Mouse (Mus musculus) limb, embryonic 15.5 days (tissue): Measurements from ENCODE around the gene March11. TPM values are rescaled to one million over a fixed set of nuclear protein-coding genes. Genes with fewer than 3 reads are reported as not detected.

Source experiments
- ATAC-seq: fragments of 200-750 bp; cut with Nextera tagmentation; 2 replicates; pipeline ENCODE4 v1.8.0; 2017; ENCODE audit warnings: low read depth, moderate TSS enrichment; ENCODE audit not compliant: insufficient number of reproducible peaks, low FRiP score, low TSS enrichment
- H3K27ac ChIP-seq: fragments of 300-500 bp; sonication (generic); 2 replicates; pipeline ENCODE4 v1.5.1; 2015; ENCODE audit warnings: moderate library complexity, mild to moderate bottlenecking, inconsistent platforms
- H3K27me3 ChIP-seq: fragments of 300-500 bp; sonication (generic); 2 replicates; pipeline ENCODE4 v1.6.1; 2015; ENCODE audit warnings: inconsistent platforms
- H3K36me3 ChIP-seq: fragments of 300-500 bp; sonication (generic); 2 replicates; pipeline ENCODE4 v1.6.1; 2015; ENCODE audit warnings: inconsistent platforms
- H3K4me1 ChIP-seq: fragments of 300-500 bp; sonication (generic); 2 replicates; pipeline ENCODE4 v1.6.1; 2015; ENCODE audit warnings: inconsistent platforms
- H3K4me2 ChIP-seq: fragments of 300-500 bp; sonication (generic); 2 replicates; pipeline ENCODE4 v1.6.1; 2015; ENCODE audit warnings: mild to moderate bottlenecking, inconsistent platforms
- H3K4me3 ChIP-seq: fragments of 300-500 bp; sonication (generic); 2 replicates; pipeline ENCODE4 v1.5.1; 2015; ENCODE audit warnings: mild to moderate bottlenecking, inconsistent platforms
- H3K9ac ChIP-seq: fragments of 300-500 bp; sonication (generic); 2 replicates; pipeline ENCODE4 v1.6.1; 2015; ENCODE audit warnings: inconsistent platforms
- H3K9me3 ChIP-seq: fragments of 300-500 bp; sonication (generic); 2 replicates; pipeline ENCODE4 v1.6.1; 2016; ENCODE audit warnings: inconsistent platforms
- WGBS: fragments of 180-500 bp; shearing (Covaris S2); methylation state at CpG from one replicate; pipeline ENCODE4 v1.1.7; 2015; 5-methylcytosine and 5-hydroxymethylcytosine counted together
- polyA plus RNA-seq: library from polyadenylated mRNA; unstranded; fragments of >200 nt; fragmentation: Nextera tagmentation; extraction: Ambion mirVana; gene quantifications from 2 replicates; pipeline ENCODE4 v1.2.1, GENCODE M21; 2015

Gene March11
- polyA plus RNA-seq, 1 experiment from 2014 or later = 0.50 TPM

- no peak overlapping the region for H3K27ac ChIP-seq
- H3K9ac ChIP-seq = no peak overlapping the region
- H3K27me3 ChIP-seq = no peaks in the 10 kb centered on the region
- H3K9me3 ChIP-seq = no peaks in the 10 kb centered on the region
- no peak overlapping the region for H3K4me2 ChIP-seq
- no peaks in the 10 kb centered on the region for H3K36me3 ChIP-seq
- 88% methylated on average over 3 of the region's 3 CpGs for WGBS
- no peak overlapping the region for H3K4me3 ChIP-seq
- H3K4me1 ChIP-seq = no peaks in the 10 kb centered on the region
- no peak for ATAC-seq
Measured at GRCm38 (mm10) chr15:26374946-26375345, 66.1 kb downstream of the March11 start.

- no peak for ATAC-seq
Measured at GRCm38 (mm10) chr15:26377355-26377754, 68.5 kb downstream of the March11 start.

GRCm38 (mm10) chr15:26378879-26379278 lies 70.0 kb downstream of the March11 start:
- no peak for ATAC-seq
- Histone ChIP-seq H3K27me3 (no peaks in the 10 kb centered on the region), H3K27ac (no peak overlapping the region), H3K4me3 (no peak overlapping the region), H3K36me3 (no peaks in the 10 kb centered on the region), H3K9ac (no peak overlapping the region), H3K4me2 (no peak overlapping the region), H3K9me3 (no peaks in the 10 kb centered on the region), H3K4me1 (no peaks in the 10 kb centered on the region)
- 80% methylated on average over 4 of the region's 4 CpGs for WGBS

More at GRCm38 (mm10) chr15:26377355-26377754, 68.5 kb downstream of the March11 start:
- no peak overlapping the region for H3K9ac ChIP-seq
- no peaks in the 10 kb centered on the region for H3K36me3 ChIP-seq
- 38% methylated on average over 2 of the region's 2 CpGs for WGBS
- no peaks in the 10 kb centered on the region for H3K4me1 ChIP-seq
- no peak overlapping the region for H3K4me2 ChIP-seq
- no peak overlapping the region for H3K27ac ChIP-seq
- no peaks in the 10 kb centered on the region for H3K27me3 ChIP-seq
- no peaks in the 10 kb centered on the region for H3K9me3 ChIP-seq
- H3K4me3 ChIP-seq = no peak overlapping the region

GRCm38 (mm10) chr15:26379831-26380230 lies 71.0 kb downstream of the March11 start:
- H3K27ac ChIP-seq = no peak overlapping the region
- H3K9me3 ChIP-seq = no peaks in the 10 kb centered on the region
- no peaks in the 10 kb centered on the region for H3K36me3 ChIP-seq
- H3K4me3 ChIP-seq = no peak overlapping the region
- no peak for ATAC-seq
- H3K4me2 ChIP-seq = no peak overlapping the region
- 70% methylated on average over 3 of the region's 3 CpGs for WGBS
- no peak overlapping the region for H3K9ac ChIP-seq
- H3K4me1 ChIP-seq = no peaks in the 10 kb centered on the region
- no peaks in the 10 kb centered on the region for H3K27me3 ChIP-seq

GRCm38 (mm10) chr15:26380844-26381243 lies 72.0 kb downstream of the March11 start:
- Histone ChIP-seq H3K27ac (no peak overlapping the region), H3K9me3 (no peaks in the 10 kb centered on the region), H3K36me3 (no peaks in the 10 kb centered on the region), H3K4me1 (no peaks in the 10 kb centered on the region), H3K27me3 (no peaks in the 10 kb centered on the region), H3K4me3 (no peak overlapping the region), H3K9ac (no peak overlapping the region), H3K4me2 (no peak overlapping the region)
- WGBS = 78% methylated on average over 1 of the region's 1 CpGs
- ATAC-seq = no peak

- Histone ChIP-seq H3K27me3 (no peaks in the 10 kb centered on the region), H3K9ac (no peak overlapping the region), H3K27ac (no peak overlapping the region), H3K4me3 (no peak overlapping the region), H3K36me3 (no peaks in the 10 kb centered on the region), H3K4me1 (no peaks in the 10 kb centered on the region), H3K9me3 (no peaks in the 10 kb centered on the region), H3K4me2 (no peak overlapping the region)
- WGBS = 68% methylated on average over 9 of the region's 9 CpGs
- ATAC-seq = no peak
Measured at GRCm38 (mm10) chr15:26390001-26390400, 81.2 kb downstream of the March11 start.

GRCm38 (mm10) chr15:26396556-26396955 lies 87.7 kb downstream of the March11 start:
- Histone ChIP-seq H3K27ac (no peak overlapping the region), H3K4me2 (no peak overlapping the region), H3K27me3 (no peaks in the 10 kb centered on the region), H3K36me3 (no peaks in the 10 kb centered on the region), H3K4me1 (no peaks in the 10 kb centered on the region), H3K9ac (no peak overlapping the region), H3K9me3 (no peaks in the 10 kb centered on the region), H3K4me3 (no peak overlapping the region)
- WGBS = 83% methylated on average over 2 of the region's 2 CpGs
- no peak for ATAC-seq

GRCm38 (mm10) chr15:26425284-26425683 lies 116.4 kb downstream of the March11 start:
- Histone ChIP-seq H3K36me3 (no peaks in the 10 kb centered on the region), H3K9me3 (no peaks in the 10 kb centered on the region), H3K27me3 (no peaks in the 10 kb centered on the region), H3K4me1 (no peaks in the 10 kb centered on the region), H3K9ac (no peak overlapping the region), H3K4me3 (no peak overlapping the region), H3K27ac (no peak overlapping the region), H3K4me2 (no peak overlapping the region)
- 82% methylated on average over 3 of the region's 3 CpGs for WGBS
- no peak for ATAC-seq

GRCm38 (mm10) chr15:26426231-26426630 lies 117.4 kb downstream of the March11 start:
- H3K27me3 ChIP-seq = no peaks in the 10 kb centered on the region
- no peak for ATAC-seq
- H3K4me2 ChIP-seq = no peak overlapping the region
- no peak overlapping the region for H3K9ac ChIP-seq
- H3K9me3 ChIP-seq = no peaks in the 10 kb centered on the region
- H3K4me3 ChIP-seq = no peak overlapping the region
- H3K36me3 ChIP-seq = no peaks in the 10 kb centered on the region
- no peak overlapping the region for H3K27ac ChIP-seq
- H3K4me1 ChIP-seq = 0 out of 2 replicates have a peak, but pooled peaks cover 3% of the 10 kb centered on the region

- H3K4me1 ChIP-seq = 0 out of 2 replicates have a peak, but pooled peaks cover 3% of the 10 kb centered on the region
- H3K4me3 ChIP-seq = no peak overlapping the region
- H3K27ac ChIP-seq = no peak overlapping the region
- H3K27me3 ChIP-seq = no peaks in the 10 kb centered on the region
- 0 out of 2 replicates have a peak, but pooled peaks have one; percentile 55 for ATAC-seq
- 35% methylated on average over 2 of the region's 2 CpGs for WGBS
- no peak overlapping the region for H3K4me2 ChIP-seq
- H3K9ac ChIP-seq = no peak overlapping the region
- no peaks in the 10 kb centered on the region for H3K36me3 ChIP-seq
- no peaks in the 10 kb centered on the region for H3K9me3 ChIP-seq
Measured at GRCm38 (mm10) chr15:26430565-26430964, 121.7 kb downstream of the March11 start.

GRCm38 (mm10) chr15:26432676-26433075 lies 123.8 kb downstream of the March11 start:
- Histone ChIP-seq H3K36me3 (no peaks in the 10 kb centered on the region), H3K27me3 (no peaks in the 10 kb centered on the region), H3K4me1 (0 out of 2 replicates have a peak, but pooled peaks cover 3% of the 10 kb centered on the region), H3K4me2 (no peak overlapping the region), H3K4me3 (no peak overlapping the region), H3K9me3 (no peaks in the 10 kb centered on the region), H3K27ac (no peak overlapping the region), H3K9ac (no peak overlapping the region)
- ATAC-seq = no peak
- 58% methylated on average over 2 of the region's 2 CpGs for WGBS

GRCm38 (mm10) chr15:26435725-26436124 lies 126.9 kb downstream of the March11 start:
- Histone ChIP-seq H3K4me1 (no peaks in the 10 kb centered on the region), H3K36me3 (no peaks in the 10 kb centered on the region), H3K4me3 (no peak overlapping the region), H3K9me3 (no peaks in the 10 kb centered on the region), H3K27ac (no peak overlapping the region), H3K9ac (no peak overlapping the region), H3K4me2 (no peak overlapping the region), H3K27me3 (no peaks in the 10 kb centered on the region)
- no peak for ATAC-seq
- WGBS = 74% methylated on average over 7 of the region's 7 CpGs

- Histone ChIP-seq H3K9me3 (no peaks in the 10 kb centered on the region), H3K4me2 (no peak overlapping the region), H3K9ac (no peak overlapping the region), H3K27ac (no peak overlapping the region), H3K36me3 (no peaks in the 10 kb centered on the region), H3K4me3 (no peak overlapping the region), H3K4me1 (no peaks in the 10 kb centered on the region), H3K27me3 (no peaks in the 10 kb centered on the region)
- no peak for ATAC-seq
- WGBS = 62% methylated on average over 2 of the region's 2 CpGs
Measured at GRCm38 (mm10) chr15:26437113-26437512, 128.3 kb downstream of the March11 start.
